30 mouse cellular contexts compared by ENCODE assay signal in the genomic region with DNA sequence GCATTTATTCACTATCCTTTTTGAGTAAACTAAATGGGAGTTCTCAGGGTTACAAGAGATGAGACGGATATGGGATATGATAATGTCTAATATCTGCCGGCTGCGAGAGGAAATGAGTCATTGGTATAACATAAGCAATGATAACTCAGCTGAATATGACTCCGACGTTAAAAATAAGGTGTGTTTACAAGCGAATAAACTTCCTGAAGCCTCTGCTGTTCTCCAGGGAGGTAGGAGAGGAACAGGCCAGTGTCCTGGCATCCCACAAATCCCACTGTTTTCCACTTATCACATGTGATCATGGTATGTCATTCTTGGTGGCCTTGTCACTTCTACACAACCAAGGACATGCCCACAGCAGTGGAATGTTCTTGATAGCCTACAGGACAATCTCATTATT.
DNase-seq lines count a peak whose midpoint lies in the region; ATAC-seq and TF ChIP-seq lines count a peak whose summit lies in the region.
"Had no signal": no experiment of that assay in that cellular context is flagged by ENCODE, and none has a peak within 500 bp of the region (broad histone marks: within the 10 kb centered on the region; RNA-seq: fewer than 3 reads in every experiment).

No protein-coding gene starts in this region.

- no peak overlapping the region for H3K4me3 ChIP-seq in intestine, postnatal 0 days (ENCODE audit: low read depth, low read length)
- no peak overlapping the region for H3K4me3 ChIP-seq in lung, embryonic 14.5 days (ENCODE audit: low read depth, low read length)
- H3K4me3 ChIP-seq: embryonic facial prominence, embryonic 10.5 days; embryonic facial prominence, embryonic 13.5 days; erythroblast, embryonic 14.5 days; forebrain, embryonic 10.5 days; forebrain, embryonic 13.5 days; heart, adult 2 months; heart, embryonic 10.5 days; heart, embryonic 13.5 days; hindbrain, embryonic 12.5 days; hindbrain, embryonic 15.5 days had no signal

- DNase-seq in lung, embryonic 14.5 days: peak; percentile 9
- DNase-seq in lung, postnatal 10 days: peak; percentile 35
- peak; percentile 63 for DNase-seq in lung, postnatal 36 days
- no peak for DNase-seq in retina, embryonic 14.5 days (ENCODE audit: low spot score)
- DNase-seq in adrenal gland, adult (ENCODE audit: inconsistent age in 2 of 2, low spot score in 1 of 2): no peak
- DNase-seq in spleen, postnatal 14 days (ENCODE audit: low spot score in 2 of 2): no peak
- no peak for DNase-seq in c-Kit-positive CD71-positive TER-119-positive erythroid progenitor cells, embryonic 14.5 days (ENCODE audit: low spot score)
- DNase-seq: adrenal gland, postnatal 10 days; adrenal gland, postnatal 36 days; cerebellum, adult 11 months; cerebellum, adult 2 months; cerebellum, adult 9-11 months; cerebellum, postnatal 25 days; embryo, embryonic 11 days; gastrocnemius, postnatal 10 days; gastrocnemius, postnatal 36 days; heart, adult 2 months; heart, postnatal 14 days had no signal

- no peak overlapping the region; the same call in 1 of the 2 replicates for H3K4me2 ChIP-seq in intestine, postnatal 0 days (replicated peaks; ENCODE audit: low read depth)
- no peak overlapping the region for H3K4me2 ChIP-seq in lung, embryonic 14.5 days
- H3K4me2 ChIP-seq: embryonic facial prominence, embryonic 13.5 days; forebrain, embryonic 13.5 days; heart, embryonic 13.5 days; hindbrain, embryonic 12.5 days; hindbrain, embryonic 15.5 days had no signal

- WGBS in intestine, postnatal 0 days: 22% methylated on average over 6 of the region's 6 CpGs
- WGBS in lung, embryonic 14.5 days: 40% methylated on average over 6 of the region's 6 CpGs

- H3K9ac ChIP-seq in intestine, postnatal 0 days (ENCODE audit: low read depth, low read length): no peak overlapping the region
- H3K9ac ChIP-seq in lung, embryonic 14.5 days: no peak overlapping the region
- H3K9ac ChIP-seq: embryonic facial prominence, embryonic 13.5 days; forebrain, embryonic 13.5 days; heart, embryonic 13.5 days; hindbrain, embryonic 12.5 days; hindbrain, embryonic 15.5 days had no signal

- no peaks in the 10 kb centered on the region for H3K36me3 ChIP-seq in intestine, postnatal 0 days (ENCODE audit: control insufficient read depth, insufficient read depth)
- no peaks in the 10 kb centered on the region for H3K36me3 ChIP-seq in lung, embryonic 14.5 days (ENCODE audit: insufficient read depth)
- H3K36me3 ChIP-seq: embryonic facial prominence, embryonic 10.5 days; embryonic facial prominence, embryonic 13.5 days; forebrain, embryonic 10.5 days; heart, embryonic 10.5 days; heart, embryonic 13.5 days; hindbrain, embryonic 12.5 days; hindbrain, embryonic 15.5 days had no signal

- no peaks in the 10 kb centered on the region for H3K4me1 ChIP-seq in intestine, postnatal 0 days (replicated peaks; ENCODE audit: control insufficient read depth, insufficient read depth, low read length)
- H3K4me1 ChIP-seq in lung, embryonic 14.5 days (ENCODE audit: insufficient read depth): no peaks in the 10 kb centered on the region
- H3K4me1 ChIP-seq: embryonic facial prominence, embryonic 10.5 days; embryonic facial prominence, embryonic 13.5 days; forebrain, embryonic 10.5 days; forebrain, embryonic 13.5 days; heart, embryonic 10.5 days; heart, embryonic 13.5 days; hindbrain, embryonic 12.5 days; hindbrain, embryonic 15.5 days had no signal

- 0 out of 2 replicates have a peak, but pooled peaks have one; percentile 34 for TF ChIP-seq CTCF in intestine, postnatal 0 days (IDR thresholded peaks at IDR 0.05; ENCODE audit: low read depth)
- TF ChIP-seq CTCF in lung, embryonic 14.5 days (IDR thresholded peaks at IDR 0.05; ENCODE audit: low read depth): no peak; the same call in 1 of the 2 replicates

- no peaks in the 10 kb centered on the region for H3K9me3 ChIP-seq in intestine, postnatal 0 days (ENCODE audit: control insufficient read depth)
- H3K9me3 ChIP-seq in lung, embryonic 14.5 days (ENCODE audit: low read depth, low read length): no peaks in the 10 kb centered on the region
- H3K9me3 ChIP-seq: embryonic facial prominence, embryonic 10.5 days; forebrain, embryonic 10.5 days; forebrain, embryonic 13.5 days; heart, embryonic 10.5 days; heart, embryonic 13.5 days; hindbrain, embryonic 12.5 days; hindbrain, embryonic 15.5 days had no signal

- H3K27ac ChIP-seq in intestine, postnatal 0 days (ENCODE audit: low read depth, low read length): no peak overlapping the region
- no peak overlapping the region for H3K27ac ChIP-seq in lung, embryonic 14.5 days (ENCODE audit: low read depth)
- H3K27ac ChIP-seq: embryonic facial prominence, embryonic 10.5 days; embryonic facial prominence, embryonic 13.5 days; forebrain, embryonic 10.5 days; forebrain, embryonic 13.5 days; heart, adult 2 months; heart, embryonic 10.5 days; heart, embryonic 13.5 days; hindbrain, embryonic 12.5 days; hindbrain, embryonic 15.5 days had no signal

- ATAC-seq in intestine, postnatal 0 days: no peak
- ATAC-seq in lung, embryonic 14.5 days (ENCODE audit: insufficient read depth): no peak
- ATAC-seq: CD4-positive, CD25-positive, alpha-beta regulatory T cell, adult 4 months; forebrain, embryonic 13.5 days; forebrain, embryonic 16.5 days had no signal

- no peaks in the 10 kb centered on the region for H3K27me3 ChIP-seq in intestine, postnatal 0 days (replicated peaks; ENCODE audit: control insufficient read depth, insufficient read depth, low read length)
- H3K27me3 ChIP-seq in lung, embryonic 14.5 days (ENCODE audit: insufficient read depth, low read length): no peaks in the 10 kb centered on the region
- H3K27me3 ChIP-seq: embryonic facial prominence, embryonic 13.5 days; forebrain, embryonic 13.5 days; heart, embryonic 13.5 days; hindbrain, embryonic 12.5 days; hindbrain, embryonic 15.5 days had no signal

Comparison
In these comparisons a context has a peak if more than half of its experiments do, and no peak if none do; other contexts are left out.
1. DNase-seq: peak in lung, embryonic 14.5 days (single experiment), lung, postnatal 10 days (single experiment) and lung, postnatal 36 days (single experiment); none in retina, embryonic 14.5 days (single experiment), adrenal gland, adult (0 of 2), spleen, postnatal 14 days (0 of 2) and c-Kit-positive CD71-positive TER-119-positive erythroid progenitor cells, embryonic 14.5 days (single experiment).